Mouse (Mus musculus): ENCODE data around the gene Tnfaip8l1. TPM values are rescaled to one million over a fixed set of nuclear protein-coding genes. Genes with fewer than 3 reads are reported as not detected.

Gene Tnfaip8l1
- polyA plus RNA-seq, 1 experiment from 2014 or later, result 6.5 TPM

GRCm38 (mm10) chr17:56125276-56125630 is 37.0 kb upstream of the Tnfaip8l1 start:
- Histone ChIP-seq H3K4me2 (no peak overlapping the region), H3K9ac (no peak overlapping the region)
- WGBS, result 78% methylated on average over 4 of the region's 4 CpGs

GRCm38 (mm10) chr17:56126175-56126574 is 36.1 kb upstream of the Tnfaip8l1 start:
- Histone ChIP-seq H3K27me3 (replicated peaks) (peaks cover 57% of the 10 kb centered on the region), H3K36me3 (peaks cover 3% of the 10 kb centered on the region; the same call in 1 of the 2 replicates), H3K4me2 (no peak overlapping the region), H3K9me3 (peaks cover 13% of the 10 kb centered on the region), H3K27ac (replicated peaks) (no peak overlapping the region), H3K9ac (no peak overlapping the region), H3K4me1 (peaks cover 11% of the 10 kb centered on the region), H3K4me3 (no peak overlapping the region)
- ATAC-seq (ENCODE audit: extremely low read depth, insufficient number of reproducible peaks, low FRiP score, low TSS enrichment), result no peak
- 71% methylated on average over 11 of the region's 11 CpGs for WGBS

More at GRCm38 (mm10) chr17:56125276-56125630, 37.0 kb upstream of the Tnfaip8l1 start:
- peaks cover 66% of the 10 kb centered on the region for H3K27me3 ChIP-seq (replicated peaks)
- H3K4me1 ChIP-seq, result peaks cover 18% of the 10 kb centered on the region
- H3K4me3 ChIP-seq, result no peak overlapping the region
- no peak overlapping the region for H3K27ac ChIP-seq (replicated peaks)
- no peak for ATAC-seq (ENCODE audit: extremely low read depth, insufficient number of reproducible peaks, low FRiP score, low TSS enrichment)
- peaks cover 3% of the 10 kb centered on the region; the same call in 1 of the 2 replicates for H3K36me3 ChIP-seq
- H3K9me3 ChIP-seq, result peaks cover 9% of the 10 kb centered on the region

GRCm38 (mm10) chr17:56128246-56128645 is 34.0 kb upstream of the Tnfaip8l1 start:
- Histone ChIP-seq H3K27ac (replicated peaks) (no peak overlapping the region), H3K36me3 (no peaks in the 10 kb centered on the region), H3K9me3 (peaks cover 4% of the 10 kb centered on the region; the same call in 1 of the 2 replicates), H3K27me3 (replicated peaks) (peaks cover 36% of the 10 kb centered on the region), H3K4me1 (peaks cover 14% of the 10 kb centered on the region), H3K4me2 (no peak overlapping the region), H3K4me3 (no peak overlapping the region), H3K9ac (no peak overlapping the region)
- ATAC-seq (ENCODE audit: extremely low read depth, insufficient number of reproducible peaks, low FRiP score, low TSS enrichment), result no peak
- WGBS, result 78% methylated on average over 15 of the region's 15 CpGs

GRCm38 (mm10) chr17:56131136-56131535 is 31.1 kb upstream of the Tnfaip8l1 start:
- H3K27me3 ChIP-seq (replicated peaks), result peaks cover 23% of the 10 kb centered on the region
- peaks cover 4% of the 10 kb centered on the region; the same call in 1 of the 2 replicates for H3K9me3 ChIP-seq
- peaks cover 18% of the 10 kb centered on the region for H3K4me1 ChIP-seq
- H3K27ac ChIP-seq (replicated peaks), result no peak overlapping the region
- H3K4me2 ChIP-seq, result no peak overlapping the region
- WGBS, result 90% methylated on average over 10 of the region's 10 CpGs
- H3K4me3 ChIP-seq, result no peak overlapping the region
- no peak overlapping the region for H3K9ac ChIP-seq
- H3K36me3 ChIP-seq, result no peaks in the 10 kb centered on the region
- ATAC-seq (ENCODE audit: extremely low read depth, insufficient number of reproducible peaks, low FRiP score, low TSS enrichment), result no peak

GRCm38 (mm10) chr17:56131814-56132213 is 30.5 kb upstream of the Tnfaip8l1 start:
- WGBS, result 41% methylated on average over 7 of the region's 7 CpGs
- peaks cover 18% of the 10 kb centered on the region for H3K4me1 ChIP-seq
- H3K4me3 ChIP-seq, result no peak overlapping the region
- no peaks in the 10 kb centered on the region for H3K36me3 ChIP-seq
- peaks cover 4% of the 10 kb centered on the region; the same call in 1 of the 2 replicates for H3K9me3 ChIP-seq
- ATAC-seq (ENCODE audit: extremely low read depth, insufficient number of reproducible peaks, low FRiP score, low TSS enrichment), result no peak
- H3K9ac ChIP-seq, result no peak overlapping the region
- no peak overlapping the region for H3K27ac ChIP-seq (replicated peaks)
- H3K27me3 ChIP-seq (replicated peaks), result peaks cover 16% of the 10 kb centered on the region
- no peak overlapping the region for H3K4me2 ChIP-seq

- 7% methylated on average over 14 of the region's 14 CpGs for WGBS
- Histone ChIP-seq H3K4me3 (no peak overlapping the region), H3K4me1 (peaks cover 18% of the 10 kb centered on the region), H3K9ac (no peak overlapping the region), H3K27ac (replicated peaks) (no peak overlapping the region), H3K36me3 (no peaks in the 10 kb centered on the region), H3K9me3 (peaks cover 4% of the 10 kb centered on the region; the same call in 1 of the 2 replicates), H3K4me2 (0 out of 2 replicates have a peak overlapping the region, but pooled peaks have one; percentile 14), H3K27me3 (replicated peaks) (peaks cover 20% of the 10 kb centered on the region)
- no peak for ATAC-seq (ENCODE audit: extremely low read depth, insufficient number of reproducible peaks, low FRiP score, low TSS enrichment)
Measured at GRCm38 (mm10) chr17:56132661-56133060, 29.6 kb upstream of the Tnfaip8l1 start.

- Histone ChIP-seq H3K4me3 (peak overlapping the region; percentile 46), H3K27ac (replicated peaks) (peak overlapping the region; percentile 53), H3K4me1 (peaks cover 25% of the 10 kb centered on the region), H3K4me2 (peak overlapping the region; percentile 76), H3K9me3 (peaks cover 4% of the 10 kb centered on the region; the same call in 1 of the 2 replicates), H3K36me3 (no peaks in the 10 kb centered on the region), H3K9ac (peak overlapping the region; percentile 60), H3K27me3 (replicated peaks) (peaks cover 30% of the 10 kb centered on the region)
- 15% methylated on average over 21 of the region's 21 CpGs for WGBS
- 0 out of 2 replicates have a peak, but pooled peaks have one; percentile 41 for ATAC-seq (ENCODE audit: extremely low read depth, insufficient number of reproducible peaks, low FRiP score, low TSS enrichment)
Measured at GRCm38 (mm10) chr17:56133457-56134363, 28.6 kb upstream of the Tnfaip8l1 start.

GRCm38 (mm10) chr17:56134463-56134971 is 27.8 kb upstream of the Tnfaip8l1 start:
- Histone ChIP-seq H3K4me1 (peaks cover 28% of the 10 kb centered on the region), H3K4me2 (peak overlapping the region; percentile 76), H3K9me3 (peaks cover 4% of the 10 kb centered on the region; the same call in 1 of the 2 replicates), H3K4me3 (peak overlapping the region; percentile 46), H3K36me3 (no peaks in the 10 kb centered on the region), H3K9ac (peak overlapping the region; percentile 60), H3K27ac (replicated peaks) (peak overlapping the region; percentile 55), H3K27me3 (replicated peaks) (peaks cover 38% of the 10 kb centered on the region)
- 3% methylated on average over 27 of the region's 27 CpGs for WGBS
- ATAC-seq (ENCODE audit: extremely low read depth, insufficient number of reproducible peaks, low FRiP score, low TSS enrichment), result no peak

GRCm38 (mm10) chr17:56136558-56136957 is 25.7 kb upstream of the Tnfaip8l1 start:
- peaks cover 58% of the 10 kb centered on the region for H3K27me3 ChIP-seq (replicated peaks)
- no peak overlapping the region for H3K4me2 ChIP-seq
- no peak overlapping the region for H3K4me3 ChIP-seq
- WGBS, result 68% methylated on average over 7 of the region's 7 CpGs
- H3K9me3 ChIP-seq, result no peaks in the 10 kb centered on the region
- H3K9ac ChIP-seq, result no peak overlapping the region
- no peaks in the 10 kb centered on the region for H3K36me3 ChIP-seq
- H3K27ac ChIP-seq (replicated peaks), result no peak overlapping the region
- no peak for ATAC-seq (ENCODE audit: extremely low read depth, insufficient number of reproducible peaks, low FRiP score, low TSS enrichment)
- H3K4me1 ChIP-seq, result peaks cover 36% of the 10 kb centered on the region

- Histone ChIP-seq H3K9me3 (no peaks in the 10 kb centered on the region), H3K4me2 (peak overlapping the region; percentile 39), H3K9ac (0 out of 2 replicates have a peak overlapping the region, but pooled peaks have one; percentile 61), H3K4me1 (peaks cover 43% of the 10 kb centered on the region), H3K36me3 (no peaks in the 10 kb centered on the region), H3K27ac (replicated peaks) (no peak overlapping the region), H3K4me3 (no peak overlapping the region), H3K27me3 (replicated peaks) (peaks cover 73% of the 10 kb centered on the region)
- no peak for ATAC-seq (ENCODE audit: extremely low read depth, insufficient number of reproducible peaks, low FRiP score, low TSS enrichment)
- 21% methylated on average over 25 of the region's 25 CpGs for WGBS
Measured at GRCm38 (mm10) chr17:56137839-56138613, 24.3 kb upstream of the Tnfaip8l1 start.

- 7% methylated on average over 20 of the region's 21 CpGs for WGBS
- Histone ChIP-seq H3K4me3 (peak overlapping the region; percentile 66), H3K9ac (peak overlapping the region; percentile 75), H3K4me1 (peaks cover 33% of the 10 kb centered on the region), H3K36me3 (no peaks in the 10 kb centered on the region), H3K27ac (replicated peaks) (no peak overlapping the region), H3K9me3 (no peaks in the 10 kb centered on the region), H3K27me3 (replicated peaks) (peaks cover 86% of the 10 kb centered on the region), H3K4me2 (peak overlapping the region; percentile 98)
- no peak for ATAC-seq (ENCODE audit: extremely low read depth, insufficient number of reproducible peaks, low FRiP score, low TSS enrichment)
Measured at GRCm38 (mm10) chr17:56139355-56139754, 22.9 kb upstream of the Tnfaip8l1 start.

Data from heart, embryonic 13.5 days (tissue).